8 mouse cellular contexts compared by ENCODE assay signal in genomic region chr14:47863067-47863466, GRCm38 (mm10).
DNase-seq lines count a peak whose midpoint lies in the region; ATAC-seq and TF ChIP-seq lines count a peak whose summit lies in the region.

No protein-coding gene starts in this region.

- no peaks in the 10 kb centered on the region for H3K36me3 ChIP-seq in forebrain, postnatal 0 days (ENCODE audit: insufficient read depth)

- H3K9ac ChIP-seq in forebrain, postnatal 0 days = no peak overlapping the region

- DNase-seq in left cerebral cortex, adult 11 months (ENCODE audit: low spot score) = peak; percentile 3
- DNase-seq in left cerebral cortex, adult 2 months (ENCODE audit: extremely low spot score in 1 of 2, low spot score in 2 of 2) = no peak
- DNase-seq in adipocyte (ENCODE audit: low spot score) = peak; percentile 71
- DNase-seq in forebrain, postnatal 0 days = peak; percentile 39
- peak; percentile 22 for DNase-seq in lung, postnatal 10 days
- no peak for DNase-seq in testis, postnatal 10 days (ENCODE audit: low spot score)
- DNase-seq in ovary, postnatal 36 days (ENCODE audit: low spot score) = no peak
- no peak for DNase-seq in ovary, postnatal 10 days (ENCODE audit: low spot score)

- 21% methylated on average over 5 of the region's 5 CpGs for WGBS in forebrain, postnatal 0 days

- intact Hi-C loops in left cerebral cortex, adult 2 months (cut with DNase I) = no loop called here

- no peak overlapping the region for H3K27ac ChIP-seq in left cerebral cortex, adult 2 months
- no peak overlapping the region for H3K27ac ChIP-seq in forebrain, postnatal 0 days (ENCODE audit: low read depth, low read length)

- ATAC-seq in forebrain, postnatal 0 days = peak; percentile 43; the same call in 1 of the 2 replicates

- no peak overlapping the region for H3K4me2 ChIP-seq in forebrain, postnatal 0 days (ENCODE audit: low read depth)

- H3K4me3 ChIP-seq in left cerebral cortex, adult 2 months = no peak overlapping the region
- H3K4me3 ChIP-seq in forebrain, postnatal 0 days (ENCODE audit: low read depth, low read length) = no peak overlapping the region

- no peak for TF ChIP-seq CTCF in left cerebral cortex, adult 2 months (IDR thresholded peaks at IDR 0.05)
- no peak for TF ChIP-seq CTCF in forebrain, postnatal 0 days (IDR thresholded peaks at IDR 0.05; ENCODE audit: low read depth)

- H3K27me3 ChIP-seq in forebrain, postnatal 0 days (ENCODE audit: insufficient read depth, low read length) = no peaks in the 10 kb centered on the region

- no peaks in the 10 kb centered on the region for H3K4me1 ChIP-seq in forebrain, postnatal 0 days (ENCODE audit: insufficient read depth)

- H3K9me3 ChIP-seq in forebrain, postnatal 0 days (ENCODE audit: low read length) = no peaks in the 10 kb centered on the region

Comparison
In these comparisons a context has a peak if more than half of its experiments do, and no peak if none do; other contexts are left out.
1. DNase-seq: peak in left cerebral cortex, adult 11 months (single experiment), adipocyte (single experiment), forebrain, postnatal 0 days (single experiment) and lung, postnatal 10 days (single experiment); none in left cerebral cortex, adult 2 months (0 of 2), testis, postnatal 10 days (single experiment), ovary, postnatal 36 days (single experiment) and ovary, postnatal 10 days (single experiment).